ENCODE assay signal across 17 mouse cellular contexts in the genomic region with DNA sequence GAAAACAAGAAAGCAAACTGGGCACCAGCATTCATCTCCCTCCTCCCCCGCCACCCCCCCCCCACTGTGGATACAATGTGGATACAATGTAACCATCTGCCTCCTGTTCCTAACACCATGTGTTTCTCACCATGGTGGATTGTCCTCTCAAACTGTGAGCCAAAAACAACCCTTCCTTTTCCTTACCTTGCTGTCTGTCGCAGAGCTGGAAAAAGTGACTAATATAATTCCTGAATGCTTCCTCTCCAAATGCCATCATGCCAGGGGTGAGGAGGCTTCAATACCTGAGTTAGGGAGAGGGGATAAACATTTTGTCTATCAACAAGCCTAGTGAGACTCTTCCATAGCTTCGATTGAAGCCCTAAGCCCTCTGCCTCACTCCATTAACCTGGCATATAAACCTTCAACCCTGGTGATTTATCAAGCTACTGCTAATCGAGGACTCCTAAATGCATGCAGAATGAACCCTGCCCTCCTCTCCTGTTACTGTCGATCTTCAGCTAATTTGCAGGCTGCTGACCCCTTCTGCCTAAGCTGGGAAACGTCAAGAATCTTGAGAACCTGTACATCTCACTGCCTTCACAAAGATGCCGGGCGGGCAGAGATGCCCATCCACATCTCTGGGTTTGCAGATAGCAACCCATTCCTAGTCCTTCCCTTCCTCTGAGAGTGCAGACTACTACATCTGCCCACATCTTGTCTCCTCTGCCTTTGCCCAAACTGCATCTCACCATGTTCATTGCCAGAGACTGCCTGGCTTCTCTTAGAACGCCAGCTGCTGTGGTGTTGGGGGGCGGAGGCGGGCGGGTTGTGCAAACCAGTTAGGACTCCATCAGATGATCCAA.
DNase-seq lines count a peak whose midpoint lies in the region; ATAC-seq and TF ChIP-seq lines count a peak whose summit lies in the region.
"Had no signal": no experiment of that assay in that cellular context is flagged by ENCODE, and none has a peak within 500 bp of the region (broad histone marks: within the 10 kb centered on the region; RNA-seq: fewer than 3 reads in every experiment).

No protein-coding gene starts in this region.

- no peaks in the 10 kb centered on the region for H3K4me1 ChIP-seq in midbrain, postnatal 0 days (ENCODE audit: insufficient read depth, low read length)
- H3K4me1 ChIP-seq in midbrain, embryonic 15.5 days = peaks cover 16% of the 10 kb centered on the region; the same call in 1 of the 2 replicates
- 0 out of 2 replicates have a peak, but pooled peaks cover 4% of the 10 kb centered on the region for H3K4me1 ChIP-seq in intestine, embryonic 15.5 days (replicated peaks)

- ATAC-seq in midbrain, postnatal 0 days (ENCODE audit: low FRiP score) = no peak
- no peak for ATAC-seq in midbrain, embryonic 15.5 days (replicated peaks)
- ATAC-seq in intestine, embryonic 15.5 days = no peak
- ATAC-seq: midbrain, embryonic 16.5 days had no signal

- no peaks in the 10 kb centered on the region for H3K27me3 ChIP-seq in midbrain, postnatal 0 days (ENCODE audit: insufficient read depth, low read length)
- H3K27me3 ChIP-seq in midbrain, embryonic 15.5 days (replicated peaks) = peaks cover 11% of the 10 kb centered on the region; the same call in 1 of the 2 replicates
- H3K27me3 ChIP-seq in intestine, embryonic 15.5 days (replicated peaks) = no peaks in the 10 kb centered on the region

- H3K4me3 ChIP-seq in midbrain, postnatal 0 days (ENCODE audit: low read depth, low read length) = no peak overlapping the region
- H3K4me3 ChIP-seq in midbrain, embryonic 15.5 days = no peak overlapping the region
- no peak overlapping the region for H3K4me3 ChIP-seq in intestine, embryonic 15.5 days (replicated peaks)
- H3K4me3 ChIP-seq: heart, embryonic 15.5 days; neural tube, embryonic 13.5 days had no signal

- no peaks in the 10 kb centered on the region for H3K36me3 ChIP-seq in midbrain, postnatal 0 days (ENCODE audit: insufficient read depth, low read length)
- H3K36me3 ChIP-seq in midbrain, embryonic 15.5 days (replicated peaks) = no peaks in the 10 kb centered on the region
- no peaks in the 10 kb centered on the region for H3K36me3 ChIP-seq in intestine, embryonic 15.5 days
- H3K36me3 ChIP-seq: heart, embryonic 15.5 days; neural tube, embryonic 13.5 days had no signal

- H3K9me3 ChIP-seq in midbrain, postnatal 0 days (ENCODE audit: low read length) = no peaks in the 10 kb centered on the region
- H3K9me3 ChIP-seq in midbrain, embryonic 15.5 days = no peaks in the 10 kb centered on the region
- H3K9me3 ChIP-seq in intestine, embryonic 15.5 days = no peaks in the 10 kb centered on the region
- H3K9me3 ChIP-seq: heart, embryonic 15.5 days; neural tube, embryonic 13.5 days had no signal

- peak; percentile 35 for TF ChIP-seq CTCF in midbrain, postnatal 0 days (IDR thresholded peaks at IDR 0.05)

- WGBS in midbrain, postnatal 0 days = 68% methylated on average over 12 of the region's 12 CpGs
- WGBS in midbrain, embryonic 15.5 days = 64% methylated on average over 12 of the region's 12 CpGs
- WGBS in intestine, embryonic 15.5 days = 66% methylated on average over 12 of the region's 12 CpGs

- H3K27ac ChIP-seq in midbrain, postnatal 0 days (ENCODE audit: low read depth, low read length) = no peak overlapping the region
- no peak overlapping the region for H3K27ac ChIP-seq in midbrain, embryonic 15.5 days
- no peak overlapping the region for H3K27ac ChIP-seq in intestine, embryonic 15.5 days
- H3K27ac ChIP-seq: heart, embryonic 15.5 days; neural tube, embryonic 13.5 days had no signal

- H3K9ac ChIP-seq in midbrain, postnatal 0 days (replicated peaks; ENCODE audit: low read length, poor library complexity, severe bottlenecking) = no peak overlapping the region
- no peak overlapping the region for H3K9ac ChIP-seq in midbrain, embryonic 15.5 days
- H3K9ac ChIP-seq in intestine, embryonic 15.5 days = no peak overlapping the region
- H3K9ac ChIP-seq: heart, embryonic 15.5 days; neural tube, embryonic 13.5 days had no signal

- no peak overlapping the region for H3K4me2 ChIP-seq in midbrain, postnatal 0 days (ENCODE audit: low read depth, low read length, poor library complexity, severe bottlenecking)
- no peak overlapping the region for H3K4me2 ChIP-seq in midbrain, embryonic 15.5 days
- H3K4me2 ChIP-seq in intestine, embryonic 15.5 days (replicated peaks) = no peak overlapping the region
- H3K4me2 ChIP-seq: heart, embryonic 15.5 days; liver, embryonic 11.5 days; neural tube, embryonic 13.5 days had no signal

- peak; percentile 24 for DNase-seq in gastrocnemius, postnatal 10 days
- no peak for DNase-seq in gastrocnemius, adult 8-10 months (ENCODE audit: low spot score in 2 of 2)
- DNase-seq in midbrain, postnatal 0 days (ENCODE audit: low spot score) = no peak
- peak; percentile 66 to 76 for DNase-seq in cerebellum, postnatal 25 days
- DNase-seq in liver = no peak
- DNase-seq in embryo, embryonic 10 days (ENCODE audit: low spot score) = no peak
- DNase-seq: gastrocnemius, postnatal 36 days; kidney, postnatal 25 days; layer of hippocampus, postnatal 36 days; lung, postnatal 14 days; thymus, postnatal 25 days had no signal

Comparison
In these comparisons a context has a peak if more than half of its experiments do, and no peak if none do; other contexts are left out.
1. DNase-seq: peak in gastrocnemius, postnatal 10 days (single experiment) and cerebellum, postnatal 25 days (2 of 2); none in gastrocnemius, adult 8-10 months (0 of 2), midbrain, postnatal 0 days (single experiment), liver (single experiment) and embryo, embryonic 10 days (single experiment).